ENCODE assay signal across 22 mouse cellular contexts in the genomic region with DNA sequence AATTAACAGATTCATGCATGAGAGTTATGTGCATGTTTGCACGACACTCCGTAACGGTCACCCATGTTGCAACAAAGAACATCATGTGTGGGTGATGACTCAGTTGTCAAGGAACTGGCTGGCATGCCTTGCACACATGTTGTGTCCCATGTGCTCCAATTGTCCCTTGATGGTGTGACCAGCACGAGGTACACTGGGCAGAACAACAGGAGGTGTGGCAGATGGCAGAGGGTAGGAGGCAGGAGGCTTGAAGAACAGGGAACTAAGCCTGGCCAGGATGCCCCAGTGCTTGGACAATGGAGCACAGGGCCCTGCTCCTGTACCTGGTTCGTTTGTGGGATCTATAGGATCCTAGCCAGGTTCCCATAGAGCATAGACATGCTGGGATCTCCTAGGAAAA. TPM values are rescaled to one million over a fixed set of nuclear protein-coding genes. Genes with fewer than 3 reads are reported as not detected.
A peak's percentile ranks its signal among the peaks of the same experiment; 100 is the strongest.
DNase-seq lines count a peak whose midpoint lies in the region; ATAC-seq lines count a peak whose summit lies in the region.
"Had no signal": no experiment of that assay in that cellular context is flagged by ENCODE, and none has a peak within 500 bp of the region (broad histone marks: within the 10 kb centered on the region; RNA-seq: fewer than 3 reads in every experiment).

No protein-coding gene starts in this region.

- no peaks in the 10 kb centered on the region for H3K9me3 ChIP-seq in kidney, embryonic 16.5 days (ENCODE audit: low read length)
- peaks cover 14% of the 10 kb centered on the region for H3K9me3 ChIP-seq in megakaryocyte, embryonic 14.5 days
- no peaks in the 10 kb centered on the region for H3K9me3 ChIP-seq in intestine, embryonic 15.5 days
- H3K9me3 ChIP-seq: embryonic facial prominence, embryonic 13.5 days; forebrain, embryonic 12.5 days; heart, embryonic 12.5 days; hindbrain, embryonic 10.5 days had no signal

- WGBS in kidney, embryonic 16.5 days = 73% methylated on average over 5 of the region's 5 CpGs
- 80% methylated on average over 5 of the region's 5 CpGs for WGBS in intestine, embryonic 15.5 days

- ATAC-seq in kidney, embryonic 16.5 days (ENCODE audit: low FRiP score, low TSS enrichment) = no peak
- no peak for ATAC-seq in megakaryocyte, adult 5-6 weeks (ENCODE audit: poor library complexity, severe bottlenecking)
- no peak for ATAC-seq in intestine, embryonic 15.5 days
- ATAC-seq: CD4-positive, CD25-positive, alpha-beta regulatory T cell, adult 4 months; forebrain, embryonic 16.5 days had no signal

- no peaks in the 10 kb centered on the region for H3K27me3 ChIP-seq in kidney, embryonic 16.5 days (ENCODE audit: insufficient read depth, low read length)
- no peaks in the 10 kb centered on the region for H3K27me3 ChIP-seq in megakaryocyte, embryonic 14.5 days (replicated peaks)
- no peaks in the 10 kb centered on the region for H3K27me3 ChIP-seq in intestine, embryonic 15.5 days (replicated peaks)
- H3K27me3 ChIP-seq: embryonic facial prominence, embryonic 13.5 days; forebrain, embryonic 12.5 days; heart, embryonic 12.5 days had no signal

- no peak overlapping the region for H3K4me2 ChIP-seq in kidney, embryonic 16.5 days (replicated peaks; ENCODE audit: low read depth, low read length)
- no peak overlapping the region for H3K4me2 ChIP-seq in intestine, embryonic 15.5 days (replicated peaks)
- H3K4me2 ChIP-seq: embryonic facial prominence, embryonic 13.5 days; forebrain, embryonic 12.5 days; heart, embryonic 12.5 days; hindbrain, embryonic 14.5 days had no signal

- no peak overlapping the region for H3K4me3 ChIP-seq in kidney, embryonic 16.5 days (ENCODE audit: low read length)
- H3K4me3 ChIP-seq in megakaryocyte, embryonic 14.5 days (replicated peaks) = peak overlapping the region; percentile 20
- no peak overlapping the region for H3K4me3 ChIP-seq in intestine, embryonic 15.5 days (replicated peaks)
- H3K4me3 ChIP-seq: embryonic facial prominence, embryonic 13.5 days; forebrain, embryonic 12.5 days; heart, adult 2 months; heart, embryonic 12.5 days; hindbrain, embryonic 10.5 days had no signal

- H3K4me1 ChIP-seq in kidney, embryonic 16.5 days (ENCODE audit: insufficient read depth, low read length) = 0 out of 2 replicates have a peak, but pooled peaks cover 2% of the 10 kb centered on the region
- no peaks in the 10 kb centered on the region for H3K4me1 ChIP-seq in megakaryocyte, embryonic 14.5 days
- H3K4me1 ChIP-seq in intestine, embryonic 15.5 days (replicated peaks) = no peaks in the 10 kb centered on the region
- H3K4me1 ChIP-seq: forebrain, embryonic 12.5 days; heart, embryonic 12.5 days; hindbrain, embryonic 10.5 days had no signal

- H3K27ac ChIP-seq in kidney, embryonic 16.5 days (ENCODE audit: low read length) = peak overlapping the region; percentile 7; the same call in 1 of the 2 replicates
- H3K27ac ChIP-seq in intestine, embryonic 15.5 days = peak overlapping the region; percentile 54; the same call in 1 of the 2 replicates
- H3K27ac ChIP-seq: forebrain, embryonic 12.5 days; heart, adult 2 months; hindbrain, embryonic 10.5 days; hindbrain, embryonic 14.5 days had no signal

- no peak overlapping the region for H3K9ac ChIP-seq in kidney, embryonic 16.5 days (replicated peaks; ENCODE audit: low read length)
- no peak overlapping the region for H3K9ac ChIP-seq in intestine, embryonic 15.5 days
- H3K9ac ChIP-seq: embryonic facial prominence, embryonic 13.5 days; forebrain, embryonic 12.5 days; heart, embryonic 12.5 days; hindbrain, embryonic 14.5 days had no signal

- no peaks in the 10 kb centered on the region for H3K36me3 ChIP-seq in kidney, embryonic 16.5 days (ENCODE audit: insufficient read depth, low read length)
- H3K36me3 ChIP-seq in megakaryocyte, embryonic 14.5 days (replicated peaks; ENCODE audit: low read length) = no peaks in the 10 kb centered on the region
- no peaks in the 10 kb centered on the region for H3K36me3 ChIP-seq in intestine, embryonic 15.5 days
- H3K36me3 ChIP-seq: embryonic facial prominence, embryonic 13.5 days; forebrain, embryonic 12.5 days; G1E; heart, embryonic 12.5 days; hindbrain, embryonic 10.5 days had no signal

- DNase-seq in kidney, postnatal 10 days = no peak
- no peak for DNase-seq in testis, postnatal 10 days (ENCODE audit: low spot score)
- no peak for DNase-seq in adrenal gland, adult 2 months
- DNase-seq: adrenal gland, postnatal 10 days; B cell, adult 2 months; cerebellum, adult 18-20 months; cerebellum, adult 9-11 months; cerebellum, postnatal 36 days; gastrocnemius, postnatal 10 days; heart, adult 2 months had no signal

RNA-seq across cellular contexts. Expression of a gene that starts 31.0 kb away (rescaled TPM):
- polyA plus RNA-seq in kidney, embryonic 16.5 days (2015; fragmentation: Nextera tagmentation; extraction: Ambion mirVana) = 0.47 and 0.72 TPM in 2 replicates
- 0.01 TPM in 1 of 2 replicates, not detected in the other for polyA plus RNA-seq in megakaryocyte, embryonic 14.5 days (2012; ENCODE audit: insufficient read depth, low replicate concordance)
- 0.11 and 0.18 TPM in 2 replicates for total RNA-seq in megakaryocyte, adult 5-6 weeks (2015)
- total RNA-seq in megakaryocyte, adult 5-6 weeks (2017) = 0.15 and 0.16 TPM in 2 replicates
- polyA plus RNA-seq in intestine, embryonic 15.5 days (2015; fragmentation: Nextera tagmentation; extraction: Ambion mirVana) = 0.54 and 0.63 TPM in 2 replicates
- 1 to 10 TPM; 1.4 to 2.3 TPM for total RNA-seq in adrenal gland, adult 2 months (2021)
- 0.28 and 0.64 TPM in 2 replicates for polyA plus RNA-seq in adrenal gland, adult 2 months (2012; rRNA removed)
- polyA plus RNA-seq: CD4-positive, CD25-positive, alpha-beta regulatory T cell, adult 4 months; G1E had no signal
